Mouse (Mus musculus): ENCODE data around the gene Gm20388. TPM values are rescaled to one million over a fixed set of nuclear protein-coding genes. Genes with fewer than 3 reads are reported as not detected.

Gene Gm20388
- total RNA-seq, 2 experiments from 2014 or later = 1.9 to 2.0 TPM

- DNase-seq = no peak
Measured at GRCm38 (mm10) chr8:120201351-120201750, 290.7 kb downstream of the Gm20388 start.

GRCm38 (mm10) chr8:120202546-120202945 lies 291.9 kb downstream of the Gm20388 start:
- no peak for DNase-seq

GRCm38 (mm10) chr8:120204736-120205360 lies 294.2 kb downstream of the Gm20388 start:
- DNase-seq = peak; percentile 87

GRCm38 (mm10) chr8:120205916-120206315 lies 295.3 kb downstream of the Gm20388 start:
- DNase-seq = peak; percentile 37

- DNase-seq = no peak
Measured at GRCm38 (mm10) chr8:120207364-120207763, 296.7 kb downstream of the Gm20388 start.

- no peak for DNase-seq
Measured at GRCm38 (mm10) chr8:120208113-120208512, 297.5 kb downstream of the Gm20388 start.

- no peak for DNase-seq
Measured at GRCm38 (mm10) chr8:120211345-120211744, 300.7 kb downstream of the Gm20388 start.

GRCm38 (mm10) chr8:120212596-120212995 lies 302.0 kb downstream of the Gm20388 start:
- DNase-seq = no peak

GRCm38 (mm10) chr8:120213229-120213628 lies 302.6 kb downstream of the Gm20388 start:
- no peak for DNase-seq

- DNase-seq = peak; percentile 70
Measured at GRCm38 (mm10) chr8:120213939-120214338, 303.3 kb downstream of the Gm20388 start.

GRCm38 (mm10) chr8:120215416-120216141 lies 304.9 kb downstream of the Gm20388 start:
- no peak for DNase-seq

GRCm38 (mm10) chr8:120216855-120217830 lies 306.5 kb downstream of the Gm20388 start:
- DNase-seq = no peak

- no peak for DNase-seq
Measured at GRCm38 (mm10) chr8:120222548-120222947, 311.9 kb downstream of the Gm20388 start.

GRCm38 (mm10) chr8:120224521-120225420 lies 314.1 kb downstream of the Gm20388 start:
- no peak for DNase-seq

- no peak for DNase-seq
Measured at GRCm38 (mm10) chr8:120225421-120226151, 314.9 kb downstream of the Gm20388 start.

GRCm38 (mm10) chr8:120226700-120227577 lies 316.3 kb downstream of the Gm20388 start:
- no peak for DNase-seq

GRCm38 (mm10) chr8:120227578-120227876 lies 316.9 kb downstream of the Gm20388 start:
- DNase-seq = no peak

- DNase-seq = peak; percentile 93
Measured at GRCm38 (mm10) chr8:120227891-120228591, 317.4 kb downstream of the Gm20388 start, which contains the start of gene Gse1. Gene Gse1 (plus strand): TSS chr8:120228456.
